Mouse (Mus musculus): ENCODE results near the gene Glis3. TPM values are rescaled to one million over a fixed set of nuclear protein-coding genes. Genes with fewer than 3 reads are reported as not detected.
A peak's percentile ranks its signal among the peaks of the same experiment; 100 is the strongest.

Gene Glis3
- polyA plus RNA-seq, 1 experiment from 2014 or later: 0.85 TPM

- no peak overlapping the region for H3K9ac ChIP-seq (ENCODE audit: low read length)
- H3K4me1 ChIP-seq (replicated peaks; ENCODE audit: control insufficient read depth, insufficient read depth): no peaks in the 10 kb centered on the region
- no peaks in the 10 kb centered on the region for H3K9me3 ChIP-seq (ENCODE audit: control insufficient read depth, low read length)
- H3K27me3 ChIP-seq (ENCODE audit: control insufficient read depth, insufficient read depth, low read length): no peaks in the 10 kb centered on the region
- H3K4me3 ChIP-seq (ENCODE audit: low read depth, low read length): no peak overlapping the region
- no peak for TF ChIP-seq EP300 (optimal IDR thresholded peaks at IDR 0.05)
- no peak for TF ChIP-seq CTCF (IDR thresholded peaks at IDR 0.05; ENCODE audit: low read depth)
- H3K36me3 ChIP-seq (ENCODE audit: control insufficient read depth, insufficient read depth, low read length): no peaks in the 10 kb centered on the region
- no peak for ATAC-seq (ENCODE audit: low FRiP score, low TSS enrichment)
- no peak overlapping the region for H3K27ac ChIP-seq (replicated peaks)
- WGBS: 91% methylated on average over 12 of the region's 12 CpGs
- DNase-seq (ENCODE audit: low spot score): no peak
- no peak overlapping the region for H3K4me2 ChIP-seq (replicated peaks; ENCODE audit: low read depth)
Observed at GRCm38 (mm10) chr19:28534964-28535363, 144.9 kb downstream of the Glis3 start.

- no peak overlapping the region for H3K4me2 ChIP-seq (replicated peaks; ENCODE audit: low read depth)
- H3K9ac ChIP-seq (ENCODE audit: low read length): no peak overlapping the region
- H3K4me1 ChIP-seq (replicated peaks; ENCODE audit: control insufficient read depth, insufficient read depth): no peaks in the 10 kb centered on the region
- H3K27me3 ChIP-seq (ENCODE audit: control insufficient read depth, insufficient read depth, low read length): no peaks in the 10 kb centered on the region
- H3K36me3 ChIP-seq (ENCODE audit: control insufficient read depth, insufficient read depth, low read length): no peaks in the 10 kb centered on the region
- TF ChIP-seq CTCF (IDR thresholded peaks at IDR 0.05; ENCODE audit: low read depth): no peak
- TF ChIP-seq EP300 (optimal IDR thresholded peaks at IDR 0.05): no peak
- H3K27ac ChIP-seq (replicated peaks): no peak overlapping the region
- DNase-seq (ENCODE audit: low spot score) (no peak), ATAC-seq (ENCODE audit: low FRiP score, low TSS enrichment) (no peak)
- H3K9me3 ChIP-seq (ENCODE audit: control insufficient read depth, low read length): no peaks in the 10 kb centered on the region
- WGBS: 67% methylated on average over 3 of the region's 3 CpGs
- H3K4me3 ChIP-seq (ENCODE audit: low read depth, low read length): no peak overlapping the region
Observed at GRCm38 (mm10) chr19:28533576-28533975, 146.3 kb downstream of the Glis3 start.

- H3K4me3 ChIP-seq (ENCODE audit: low read depth, low read length): no peak overlapping the region
- H3K4me1 ChIP-seq (replicated peaks; ENCODE audit: control insufficient read depth, insufficient read depth): no peaks in the 10 kb centered on the region
- H3K4me2 ChIP-seq (replicated peaks; ENCODE audit: low read depth): no peak overlapping the region
- H3K36me3 ChIP-seq (ENCODE audit: control insufficient read depth, insufficient read depth, low read length): no peaks in the 10 kb centered on the region
- H3K9me3 ChIP-seq (ENCODE audit: control insufficient read depth, low read length): no peaks in the 10 kb centered on the region
- H3K27me3 ChIP-seq (ENCODE audit: control insufficient read depth, insufficient read depth, low read length): no peaks in the 10 kb centered on the region
- no peak overlapping the region for H3K9ac ChIP-seq (ENCODE audit: low read length)
- no peak for ATAC-seq (ENCODE audit: low FRiP score, low TSS enrichment)
- WGBS: 87% methylated on average over 9 of the region's 9 CpGs
- DNase-seq (ENCODE audit: low spot score): no peak
- TF ChIP-seq EP300 (optimal IDR thresholded peaks at IDR 0.05) (no peak), CTCF (IDR thresholded peaks at IDR 0.05; ENCODE audit: low read depth) (no peak)
- no peak overlapping the region for H3K27ac ChIP-seq (replicated peaks)
Observed at GRCm38 (mm10) chr19:28531750-28532149, 148.1 kb downstream of the Glis3 start.

GRCm38 (mm10) chr19:28530846-28531245 lies 149.0 kb downstream of the Glis3 start:
- Histone ChIP-seq H3K9ac (ENCODE audit: low read length) (no peak overlapping the region), H3K27me3 (ENCODE audit: control insufficient read depth, insufficient read depth, low read length) (no peaks in the 10 kb centered on the region), H3K4me1 (replicated peaks; ENCODE audit: control insufficient read depth, insufficient read depth) (no peaks in the 10 kb centered on the region), H3K27ac (replicated peaks) (no peak overlapping the region), H3K4me3 (ENCODE audit: low read depth, low read length) (no peak overlapping the region), H3K36me3 (ENCODE audit: control insufficient read depth, insufficient read depth, low read length) (no peaks in the 10 kb centered on the region), H3K4me2 (replicated peaks; ENCODE audit: low read depth) (no peak overlapping the region), H3K9me3 (ENCODE audit: control insufficient read depth, low read length) (no peaks in the 10 kb centered on the region)
- no peak for TF ChIP-seq EP300 (optimal IDR thresholded peaks at IDR 0.05)
- peak; percentile 86 for TF ChIP-seq CTCF (IDR thresholded peaks at IDR 0.05; ENCODE audit: low read depth)
- peak; percentile 26; the same call in 1 of the 2 replicates for ATAC-seq (ENCODE audit: low FRiP score, low TSS enrichment)
- DNase-seq (ENCODE audit: low spot score): peak; percentile 44
- WGBS: 68% methylated on average over 10 of the region's 10 CpGs

- Histone ChIP-seq H3K9ac (ENCODE audit: low read length) (no peak overlapping the region), H3K4me3 (ENCODE audit: low read depth, low read length) (no peak overlapping the region), H3K36me3 (ENCODE audit: control insufficient read depth, insufficient read depth, low read length) (no peaks in the 10 kb centered on the region), H3K4me2 (replicated peaks; ENCODE audit: low read depth) (no peak overlapping the region), H3K27ac (replicated peaks) (no peak overlapping the region), H3K4me1 (replicated peaks; ENCODE audit: control insufficient read depth, insufficient read depth) (no peaks in the 10 kb centered on the region), H3K27me3 (ENCODE audit: control insufficient read depth, insufficient read depth, low read length) (no peaks in the 10 kb centered on the region), H3K9me3 (ENCODE audit: control insufficient read depth, low read length) (no peaks in the 10 kb centered on the region)
- TF ChIP-seq EP300 (optimal IDR thresholded peaks at IDR 0.05): no peak
- TF ChIP-seq CTCF (IDR thresholded peaks at IDR 0.05; ENCODE audit: low read depth): no peak
- ATAC-seq (ENCODE audit: low FRiP score, low TSS enrichment): no peak
- WGBS: 88% methylated on average over 13 of the region's 13 CpGs
- DNase-seq (ENCODE audit: low spot score): no peak
Observed at GRCm38 (mm10) chr19:28529006-28529405, 150.9 kb downstream of the Glis3 start.

- ATAC-seq (ENCODE audit: low FRiP score, low TSS enrichment): no peak
- no peak for DNase-seq (ENCODE audit: low spot score)
- TF ChIP-seq CTCF (IDR thresholded peaks at IDR 0.05; ENCODE audit: low read depth) (no peak), EP300 (optimal IDR thresholded peaks at IDR 0.05) (no peak)
Observed at GRCm38 (mm10) chr19:28527446-28527845, 152.4 kb downstream of the Glis3 start.

More at GRCm38 (mm10) chr19:28527446-28527845, 152.4 kb downstream of the Glis3 start:
- 89% methylated on average over 5 of the region's 5 CpGs for WGBS
- no peaks in the 10 kb centered on the region for H3K36me3 ChIP-seq (ENCODE audit: control insufficient read depth, insufficient read depth, low read length)
- H3K27ac ChIP-seq (replicated peaks): no peak overlapping the region
- H3K4me1 ChIP-seq (replicated peaks; ENCODE audit: control insufficient read depth, insufficient read depth): no peaks in the 10 kb centered on the region
- no peak overlapping the region for H3K4me2 ChIP-seq (replicated peaks; ENCODE audit: low read depth)
- H3K9me3 ChIP-seq (ENCODE audit: control insufficient read depth, low read length): no peaks in the 10 kb centered on the region
- no peak overlapping the region for H3K4me3 ChIP-seq (ENCODE audit: low read depth, low read length)
- no peak overlapping the region for H3K9ac ChIP-seq (ENCODE audit: low read length)
- H3K27me3 ChIP-seq (ENCODE audit: control insufficient read depth, insufficient read depth, low read length): no peaks in the 10 kb centered on the region

All from stomach, postnatal 0 days (tissue).